Mouse (Mus musculus): Measurements from ENCODE around the gene Wee2. TPM values are rescaled to one million over a fixed set of nuclear protein-coding genes. Genes with fewer than 3 reads are reported as not detected.

Wee2 gene
- total RNA-seq, 2 experiments from 2014 or later, result not detected

Other genes with a start within 250 kb of the Wee2 start
- gene Agk, start 113.9 kb upstream of the Wee2 start, total RNA-seq (2015; ENCODE audit: low replicate concordance), result 5.0 and 5.9 TPM in 2 replicates
- gene Agk, start 113.9 kb upstream of the Wee2 start, total RNA-seq (2017; ENCODE audit: low replicate concordance), result 2.8 and 4.0 TPM in 2 replicates
- 7.5 and 9.6 TPM in 2 replicates for gene E330009J07Rik, start 3.0 kb upstream of the Wee2 start, total RNA-seq (2015; ENCODE audit: low replicate concordance)
- gene E330009J07Rik, start 3.0 kb upstream of the Wee2 start, total RNA-seq (2017; ENCODE audit: low replicate concordance), result 2.8 and 6.0 TPM in 2 replicates
- 38.0 and 42.5 TPM in 2 replicates for gene Ssbp1, start 32.3 kb downstream of the Wee2 start, total RNA-seq (2015; ENCODE audit: low replicate concordance)
- 17.8 and 23.8 TPM in 2 replicates for gene Ssbp1, start 32.3 kb downstream of the Wee2 start, total RNA-seq (2017; ENCODE audit: low replicate concordance)
- gene Tas2r137, start 52.1 kb downstream of the Wee2 start, total RNA-seq (2015; ENCODE audit: low replicate concordance), result not detected in 2 replicates
- gene Tas2r137, start 52.1 kb downstream of the Wee2 start, total RNA-seq (2017; ENCODE audit: low replicate concordance), result not detected in 2 replicates
- gene Tas2r108, start 54.4 kb downstream of the Wee2 start, total RNA-seq (2015; ENCODE audit: low replicate concordance), result not detected in 2 replicates
- gene Tas2r108, start 54.4 kb downstream of the Wee2 start, total RNA-seq (2017; ENCODE audit: low replicate concordance), result not detected in 2 replicates
- not detected in 2 replicates for gene Prss37, start 80.4 kb downstream of the Wee2 start, total RNA-seq (2015; ENCODE audit: low replicate concordance)
- gene Prss37, start 80.4 kb downstream of the Wee2 start, total RNA-seq (2017; ENCODE audit: low replicate concordance), result not detected in 2 replicates
- gene Olfr461, start 116.0 kb downstream of the Wee2 start, total RNA-seq (2015; ENCODE audit: low replicate concordance), result not detected in 2 replicates
- gene Olfr461, start 116.0 kb downstream of the Wee2 start, total RNA-seq (2017; ENCODE audit: low replicate concordance), result not detected in 2 replicates
- gene Olfr460, start 130.4 kb downstream of the Wee2 start, total RNA-seq (2015; ENCODE audit: low replicate concordance), result not detected in 2 replicates
- gene Olfr460, start 130.4 kb downstream of the Wee2 start, total RNA-seq (2017; ENCODE audit: low replicate concordance), result not detected in 2 replicates
- 40.3 and 55.6 TPM in 2 replicates for gene Clec5a, start 146.7 kb downstream of the Wee2 start, total RNA-seq (2015; ENCODE audit: low replicate concordance)
- 32.6 and 35.8 TPM in 2 replicates for gene Clec5a, start 146.7 kb downstream of the Wee2 start, total RNA-seq (2017; ENCODE audit: low replicate concordance)
- gene Tas2r138, start 174.2 kb downstream of the Wee2 start, total RNA-seq (2015; ENCODE audit: low replicate concordance), result not detected in 2 replicates
- not detected in 2 replicates for gene Tas2r138, start 174.2 kb downstream of the Wee2 start, total RNA-seq (2017; ENCODE audit: low replicate concordance)
- 18.4 and 24.8 TPM in 2 replicates for gene Mgam, start 189.7 kb downstream of the Wee2 start, total RNA-seq (2015; ENCODE audit: low replicate concordance)
- 8.1 and 23.0 TPM in 2 replicates for gene Mgam, start 189.7 kb downstream of the Wee2 start, total RNA-seq (2017; ENCODE audit: low replicate concordance)

Measured in erythroblast, adult 5-6 weeks (primary cell).